Mouse (Mus musculus) heart, embryonic 14.5 days (tissue): ENCODE measurements around the gene Eea1. TPM values are rescaled to one million over a fixed set of nuclear protein-coding genes. Genes with fewer than 3 reads are reported as not detected.

Experiments
- ATAC-seq: fragments of 200-750 bp; cut with Nextera tagmentation; 2 replicates; pipeline ENCODE4 v1.8.0; 2017; ENCODE audit warnings: low read depth, moderate TSS enrichment; ENCODE audit not compliant: insufficient number of reproducible peaks, insufficient read depth, low FRiP score
- H3K27ac ChIP-seq, 2 experiments: fragments of 200-500 bp in 1 of 2; fragments of 300-500 bp in 1 of 2; sonication (generic) in 1 of 2; replicated peaks in 1 of 2; 2 replicates each; pipeline ENCODE4 v1.5.1; 2012 to 2014; ENCODE audit warnings: low read depth in 2 of 2, low read length in 2 of 2, control low read depth in 1 of 2, mild to moderate bottlenecking in 1 of 2, mixed read lengths in 1 of 2; ENCODE audit not compliant: control insufficient read depth in 1 of 2, insufficient read depth in 1 of 2
- H3K27me3 ChIP-seq: fragments of 300-500 bp; sonication (generic); 2 replicates; pipeline ENCODE4 v1.6.1; 2014; ENCODE audit warnings: mild to moderate bottlenecking, low read length, control low read depth; ENCODE audit not compliant: control insufficient read depth, insufficient read depth
- H3K36me3 ChIP-seq: fragments of 300-500 bp; sonication (generic); 2 replicates; pipeline ENCODE4 v1.6.1; 2014; ENCODE audit warnings: mild to moderate bottlenecking, control low read depth, low read length, mixed read lengths; ENCODE audit not compliant: control insufficient read depth, insufficient read depth
- H3K4me1 ChIP-seq, 2 experiments: fragments of 200-500 bp in 1 of 2; fragments of 300-500 bp in 1 of 2; sonication (generic) in 1 of 2; 2 replicates each; pipeline ENCODE4 v1.6.1; 2012 to 2014; ENCODE audit warnings: low read length in 2 of 2, control low read depth in 1 of 2, mixed read lengths in 1 of 2; ENCODE audit not compliant: control insufficient read depth in 2 of 2, insufficient read depth in 2 of 2
- H3K4me2 ChIP-seq: fragments of 300-500 bp; sonication (generic); 2 replicates; pipeline ENCODE4 v1.6.1; 2014; ENCODE audit warnings: mild to moderate bottlenecking, low read length
- H3K4me3 ChIP-seq, 2 experiments: fragments of 200-500 bp in 1 of 2; fragments of 300-500 bp in 1 of 2; sonication (generic) in 1 of 2; 2 replicates each; pipeline ENCODE4 v1.5.1; 2012 to 2014; ENCODE audit warnings: low read length in 2 of 2, mild to moderate bottlenecking in 2 of 2, control low read depth in 1 of 2, low read depth in 1 of 2, moderate library complexity in 1 of 2; ENCODE audit not compliant: control insufficient read depth in 1 of 2, insufficient read depth in 1 of 2
- H3K9ac ChIP-seq: fragments of 300-500 bp; sonication (generic); 2 replicates; pipeline ENCODE4 v1.6.1; 2014; ENCODE audit warnings: mild to moderate bottlenecking, low read length
- H3K9me3 ChIP-seq: fragments of 300-500 bp; sonication (generic); 2 replicates; pipeline ENCODE4 v1.6.1; 2016; ENCODE audit warnings: low read length, control low read depth; ENCODE audit not compliant: control insufficient read depth
- WGBS: fragments of 180-500 bp; shearing (Covaris S2); extraction: QIAGEN DNeasy Blood & Tissue Kit; methylation state at CpG from one replicate; pipeline ENCODE4 v1.1.7; 2014; 5-methylcytosine and 5-hydroxymethylcytosine counted together
- polyA plus RNA-seq: library from polyadenylated mRNA; unstranded; fragments of >200 nt; fragmentation: Nextera tagmentation; extraction: Ambion mirVana; gene quantifications from 2 replicates; pipeline ENCODE4 v1.2.1, GENCODE M21; 2014

The Eea1 gene
- polyA plus RNA-seq, 1 experiment from 2014 or later: 24.3 TPM

- ATAC-seq: no peak
- Histone ChIP-seq H3K27me3 (no peaks in the 10 kb centered on the region), H3K4me2 (no peak overlapping the region), H3K9ac (no peak overlapping the region), H3K36me3 (peaks cover 45% of the 10 kb centered on the region), H3K9me3 (no peaks in the 10 kb centered on the region), H3K4me1 (no peaks in the 10 kb centered on the region), H3K4me3 (no peak overlapping the region), H3K27ac (no peak overlapping the region)
- 72% methylated on average over 3 of the region's 3 CpGs for WGBS
Measured at GRCm38 (mm10) chr10:96034106-96034505, 93.7 kb downstream of the Eea1 start.

DNA sequence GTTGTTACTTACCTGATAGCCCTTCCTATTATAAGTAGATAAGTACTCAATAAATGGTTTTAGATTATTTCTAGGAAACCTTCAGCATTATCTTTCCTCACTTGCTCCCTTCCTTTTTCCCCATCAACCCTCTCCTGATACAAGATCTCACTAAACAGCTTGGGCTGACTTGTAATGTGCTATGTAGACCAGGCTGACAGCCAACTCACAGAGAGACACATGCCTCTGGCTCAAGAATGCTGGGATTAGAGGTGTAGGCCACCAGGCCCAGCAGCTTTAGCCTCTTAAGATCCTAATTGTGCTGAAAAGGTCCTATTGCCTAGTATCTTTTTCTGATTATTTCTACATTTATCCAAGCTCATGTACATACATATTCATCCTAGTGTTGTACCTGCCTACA lies 95.5 kb downstream of the Eea1 start:
- H3K4me2 ChIP-seq: no peak overlapping the region
- H3K9me3 ChIP-seq: no peaks in the 10 kb centered on the region
- H3K27me3 ChIP-seq: no peaks in the 10 kb centered on the region
- no peak for ATAC-seq
- H3K27ac ChIP-seq: no peak overlapping the region
- H3K36me3 ChIP-seq: peaks cover 57% of the 10 kb centered on the region
- H3K4me3 ChIP-seq: no peak overlapping the region
- H3K4me1 ChIP-seq: no peaks in the 10 kb centered on the region
- H3K9ac ChIP-seq: no peak overlapping the region

- peaks cover 8 to 11% of the 10 kb centered on the region in 2 experiments for H3K4me1 ChIP-seq
- WGBS: 86% methylated on average over 2 of the region's 2 CpGs
- H3K9me3 ChIP-seq: no peaks in the 10 kb centered on the region
- no peaks in the 10 kb centered on the region for H3K27me3 ChIP-seq
- ATAC-seq: no peak
- H3K27ac ChIP-seq: no peak overlapping the region
- H3K4me2 ChIP-seq: no peak overlapping the region
- H3K36me3 ChIP-seq: peaks cover 51% of the 10 kb centered on the region
- H3K9ac ChIP-seq: no peak overlapping the region
- H3K4me3 ChIP-seq: no peak overlapping the region
Measured at GRCm38 (mm10) chr10:96044216-96044615, 103.8 kb downstream of the Eea1 start.

GRCm38 (mm10) chr10:96047960-96048536 lies 107.6 kb downstream of the Eea1 start:
- Histone ChIP-seq H3K4me1 (peaks cover 8 to 11% of the 10 kb centered on the region in 2 experiments), H3K4me2 (peak overlapping the region; percentile 40), H3K9me3 (no peaks in the 10 kb centered on the region), H3K27ac (peak overlapping the region; percentile 71 to 74), H3K4me3 (no peak overlapping the region), H3K36me3 (peaks cover 15% of the 10 kb centered on the region), H3K9ac (no peak overlapping the region), H3K27me3 (no peaks in the 10 kb centered on the region)
- 7% methylated on average over 9 of the region's 9 CpGs for WGBS
- ATAC-seq: peak; percentile 59

DNA sequence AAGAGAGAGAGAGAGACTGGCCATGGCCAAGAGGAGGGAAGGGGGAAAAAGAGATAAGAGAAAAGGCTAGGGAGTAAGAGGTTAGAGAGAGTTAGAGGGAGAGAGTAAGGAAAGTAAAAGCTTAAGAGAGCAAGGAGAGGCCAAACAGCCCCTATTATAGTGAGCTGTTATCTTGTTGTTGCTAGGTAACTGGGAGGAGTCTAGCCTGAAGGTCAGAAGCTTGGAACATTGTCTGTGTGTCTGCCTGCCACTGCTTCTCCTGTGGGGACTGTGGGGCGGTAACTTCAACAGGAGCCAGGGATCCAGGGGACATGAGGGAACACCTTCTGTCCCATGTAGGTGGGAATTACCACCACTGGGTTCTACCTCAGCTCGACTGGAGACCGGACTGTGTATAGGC lies 108.1 kb downstream of the Eea1 start:
- Histone ChIP-seq H3K9ac (no peak overlapping the region), H3K27me3 (no peaks in the 10 kb centered on the region), H3K9me3 (no peaks in the 10 kb centered on the region), H3K4me3 (no peak overlapping the region), H3K4me1 (peaks cover 8 to 11% of the 10 kb centered on the region in 2 experiments), H3K36me3 (peaks cover 11% of the 10 kb centered on the region), H3K27ac (peak overlapping the region; percentile 71 to 74), H3K4me2 (peak overlapping the region; percentile 40)
- peak; percentile 56; the same call in 1 of the 2 replicates for ATAC-seq
- 46% methylated on average over 3 of the region's 3 CpGs for WGBS

- WGBS: 34% methylated on average over 3 of the region's 3 CpGs
- no peaks in the 10 kb centered on the region for H3K9me3 ChIP-seq
- no peak for ATAC-seq
- no peak overlapping the region for H3K4me3 ChIP-seq
- no peaks in the 10 kb centered on the region for H3K36me3 ChIP-seq
- no peak overlapping the region for H3K4me2 ChIP-seq
- H3K27ac ChIP-seq: no peak overlapping the region
- H3K9ac ChIP-seq: no peak overlapping the region
- no peaks in the 10 kb centered on the region for H3K27me3 ChIP-seq
- H3K4me1 ChIP-seq: no peaks in the 10 kb centered on the region
Measured at GRCm38 (mm10) chr10:96067347-96067746, 126.9 kb downstream of the Eea1 start.

DNA sequence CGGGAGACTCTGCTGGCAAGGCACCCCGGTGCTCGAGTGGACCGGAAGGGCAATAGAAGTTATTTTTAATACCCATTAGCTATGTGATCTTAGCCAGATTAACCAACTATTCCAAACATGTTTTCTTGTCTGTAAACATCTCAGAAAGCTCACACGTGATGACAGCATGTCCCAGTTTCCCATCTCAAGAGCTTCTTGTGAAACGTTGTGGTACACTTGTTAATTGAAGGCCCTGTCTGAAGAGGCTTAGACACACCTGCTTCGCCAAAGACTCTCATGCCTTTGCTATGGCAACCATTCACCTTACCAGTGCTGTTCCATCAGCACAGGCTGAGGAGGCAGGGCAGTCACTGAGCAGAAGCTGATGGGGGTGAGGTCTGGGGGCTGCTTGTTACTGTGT lies 133.9 kb downstream of the Eea1 start:
- ATAC-seq: no peak
- Histone ChIP-seq H3K27ac (no peak overlapping the region), H3K4me3 (no peak overlapping the region), H3K4me1 (no peaks in the 10 kb centered on the region), H3K27me3 (no peaks in the 10 kb centered on the region), H3K9ac (no peak overlapping the region), H3K36me3 (no peaks in the 10 kb centered on the region), H3K4me2 (no peak overlapping the region), H3K9me3 (no peaks in the 10 kb centered on the region)
- WGBS: 65% methylated on average over 7 of the region's 7 CpGs

DNA sequence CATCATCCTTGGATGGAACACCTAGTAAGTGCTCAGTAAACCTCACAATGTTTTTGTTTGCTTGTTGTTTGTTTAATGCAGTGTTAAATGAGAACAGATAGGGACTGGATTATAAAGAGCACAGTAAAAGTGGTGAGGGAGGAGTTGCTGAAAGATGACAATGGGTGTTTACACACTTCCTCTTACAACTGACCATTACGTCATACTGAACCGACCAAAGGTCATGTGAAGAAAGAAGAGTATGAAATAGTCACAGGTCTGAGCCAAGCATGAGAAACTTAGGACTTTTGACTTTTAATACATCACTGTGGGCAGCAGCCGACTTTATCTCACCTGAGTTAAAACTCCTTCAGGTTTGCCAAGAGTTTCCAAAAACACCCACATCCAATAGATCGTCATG lies 135.0 kb downstream of the Eea1 start:
- H3K9ac ChIP-seq: no peak overlapping the region
- no peaks in the 10 kb centered on the region for H3K36me3 ChIP-seq
- no peaks in the 10 kb centered on the region for H3K27me3 ChIP-seq
- no peak overlapping the region for H3K4me3 ChIP-seq
- no peaks in the 10 kb centered on the region for H3K9me3 ChIP-seq
- H3K4me1 ChIP-seq: no peaks in the 10 kb centered on the region
- no peak for ATAC-seq
- H3K27ac ChIP-seq: no peak overlapping the region
- no peak overlapping the region for H3K4me2 ChIP-seq
- 47% methylated on average over 4 of the region's 4 CpGs for WGBS
